Mouse (Mus musculus): Measurements from ENCODE around the gene Sgpl1. TPM values are rescaled to one million over a fixed set of nuclear protein-coding genes. Genes with fewer than 3 reads are reported as not detected.
"Not testable (repeated sequence)": the region's sequence is repeated elsewhere in the genome, so short reads cannot be mapped to it uniquely, and the experiment has no call there.

Sgpl1 gene
- polyA plus RNA-seq, 2 experiments from 2014 or later: 23.5 to 24.3 TPM

DNA sequence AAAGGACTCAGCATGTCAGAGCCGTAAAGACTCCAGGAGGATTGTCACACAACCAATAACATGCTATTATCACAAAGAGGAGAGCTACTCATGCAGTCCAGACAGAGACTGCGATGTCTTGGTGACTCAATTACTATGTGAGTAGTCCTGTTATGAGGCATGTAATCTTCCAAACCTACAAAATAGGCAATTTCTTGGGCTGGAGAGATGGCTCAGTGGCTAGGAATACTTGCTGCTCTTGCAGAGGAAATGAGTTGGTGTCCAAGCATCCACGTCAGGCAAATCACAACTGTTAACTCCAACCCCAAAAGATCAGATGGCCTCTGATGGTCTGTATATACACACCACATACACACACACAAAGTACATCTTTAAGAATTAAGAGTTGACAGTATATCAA is 8.1 kb upstream of the Sgpl1 start:
- no peak for ATAC-seq

GRCm38 (mm10) chr10:61152131-61152530 is 4.6 kb upstream of the Sgpl1 start:
- ATAC-seq: no peak

DNA sequence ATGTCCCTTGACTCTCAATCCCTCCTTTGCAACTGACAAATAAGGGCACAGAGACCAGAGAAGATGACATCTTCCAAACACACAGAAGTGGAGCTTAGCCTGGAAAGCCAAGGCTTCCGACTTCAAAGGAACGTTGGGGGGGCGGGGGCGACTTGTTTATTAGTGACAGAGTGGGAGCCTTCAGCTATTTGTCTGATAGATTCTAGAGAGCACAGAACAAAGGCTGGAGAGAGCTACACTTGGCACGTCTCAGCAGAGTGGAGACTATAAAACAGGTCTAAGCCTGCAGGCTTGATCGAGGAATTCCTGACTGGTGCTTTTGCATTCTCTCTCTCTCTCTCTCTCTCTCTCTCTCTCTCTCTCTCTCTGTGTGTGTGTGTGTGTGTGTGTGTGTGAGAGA is 3.1 kb upstream of the Sgpl1 start:
- ATAC-seq: no peak

- no peak for ATAC-seq
These were observed 2.0 kb upstream of the Sgpl1 start for GRCm38 (mm10) chr10:61149476-61149875.

DNA sequence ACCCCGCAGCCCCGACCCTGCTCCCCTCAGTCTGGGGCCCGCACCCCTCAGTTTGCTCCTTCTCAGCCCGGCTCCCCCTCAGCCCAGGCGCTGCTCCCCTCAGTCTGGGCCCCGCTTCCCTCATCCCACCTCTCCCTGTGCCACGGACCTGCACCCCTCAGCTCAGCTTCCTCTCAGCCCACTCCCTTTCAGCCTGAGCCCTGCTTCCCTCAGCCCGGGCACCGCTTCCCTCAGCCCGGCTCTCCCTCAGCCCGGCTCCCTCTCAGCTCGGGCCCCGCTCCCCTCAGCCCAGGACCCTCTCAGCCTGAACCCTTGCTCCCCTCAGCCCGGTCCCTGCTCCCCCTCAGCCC is 721 bp downstream of the Sgpl1 start:
- ATAC-seq: no peak

- ATAC-seq: peak; percentile 42
These were observed 1.2 kb downstream of the Sgpl1 start for GRCm38 (mm10) chr10:61146119-61146806.

DNA sequence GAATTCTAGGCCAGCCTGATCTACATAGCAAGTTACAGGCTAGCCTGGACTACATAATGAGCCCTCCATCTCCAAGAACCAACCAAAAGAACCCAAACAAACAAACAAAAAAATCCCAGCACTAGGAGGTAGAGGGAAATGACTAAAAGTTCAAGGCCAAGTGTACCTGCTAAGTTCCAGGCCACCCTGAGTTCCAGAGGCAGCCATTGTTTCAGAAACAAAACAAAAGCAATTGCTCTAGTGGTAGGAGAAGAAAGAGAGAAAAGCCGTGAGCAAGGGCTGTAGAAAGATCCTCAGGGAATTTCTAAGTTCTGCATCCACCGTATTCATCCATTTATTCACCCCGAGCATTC is 1.8 kb downstream of the Sgpl1 start:
- ATAC-seq: no peak

DNA sequence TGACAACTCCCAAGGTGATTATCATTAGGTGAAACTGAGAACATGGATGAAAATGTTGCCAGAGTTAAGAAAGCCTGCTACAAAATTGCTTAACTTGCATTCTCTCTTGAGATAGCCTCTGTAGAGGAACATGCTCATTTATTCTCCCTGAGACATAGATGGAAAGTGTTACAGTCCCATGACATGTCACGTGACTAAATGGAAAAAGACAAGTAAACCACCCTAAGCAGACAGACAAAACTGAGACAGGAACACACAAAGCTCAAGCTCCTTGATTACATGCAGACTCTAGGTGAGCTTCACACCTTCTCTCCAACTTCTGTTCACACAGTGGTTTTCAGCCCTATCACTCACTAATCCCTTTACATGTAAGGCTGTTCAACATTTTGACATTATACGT is 4.2 kb downstream of the Sgpl1 start:
- no peak for ATAC-seq

- ATAC-seq: no peak
These were observed 9.9 kb downstream of the Sgpl1 start for GRCm38 (mm10) chr10:61137567-61137966.

DNA sequence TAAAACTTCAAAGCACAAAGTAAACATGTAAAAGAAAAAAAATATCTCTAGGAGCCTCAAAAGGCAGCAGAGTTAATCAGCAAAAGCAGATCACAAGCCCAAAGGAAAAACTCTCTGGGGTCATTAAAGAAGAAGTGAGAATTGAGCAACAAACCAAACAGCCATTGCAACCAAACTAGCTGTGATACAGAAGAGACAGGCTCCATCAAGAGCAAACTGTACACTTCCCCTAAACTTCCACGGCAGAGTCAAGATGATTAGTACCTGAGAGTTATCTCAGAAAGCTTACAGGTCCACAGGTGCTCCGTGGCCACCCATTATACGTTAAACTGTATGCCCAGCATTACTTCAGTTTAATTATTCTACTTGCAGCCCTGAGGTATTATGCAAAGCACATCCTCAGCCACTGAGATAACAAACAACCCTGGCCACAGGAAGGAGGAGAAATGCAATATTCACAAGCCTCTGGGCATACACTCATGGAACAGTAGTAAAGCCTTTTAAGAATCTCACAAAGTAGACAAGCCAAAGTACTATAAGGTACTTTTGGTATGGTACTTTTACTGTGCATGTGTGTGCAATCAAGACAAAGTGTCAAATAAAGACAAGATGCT is 12.2 kb downstream of the Sgpl1 start:
- no peak for ATAC-seq

GRCm38 (mm10) chr10:61134041-61134440 is 13.5 kb downstream of the Sgpl1 start:
- ATAC-seq: no peak

DNA sequence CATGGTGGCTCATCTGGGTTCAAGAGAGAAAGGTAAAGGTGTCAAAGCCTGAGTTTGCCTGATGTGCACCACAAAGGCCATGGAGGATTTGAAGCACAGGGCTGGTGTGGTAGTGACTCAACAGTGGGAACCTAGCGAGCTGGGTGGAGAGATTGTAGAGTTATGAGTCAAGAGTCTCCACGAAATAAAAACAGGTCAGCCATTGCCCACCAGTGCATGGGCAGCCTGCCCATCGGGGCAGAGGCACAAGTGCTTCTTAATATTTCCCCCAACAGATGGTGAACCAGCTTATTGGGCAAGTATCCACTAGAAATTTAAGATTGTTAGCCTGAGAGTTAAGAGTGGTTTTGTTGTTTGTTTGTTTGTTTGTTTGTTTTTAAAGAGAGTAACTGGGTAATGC is 16.5 kb downstream of the Sgpl1 start:
- no peak for ATAC-seq

- ATAC-seq: no peak
These were observed 18.7 kb downstream of the Sgpl1 start for GRCm38 (mm10) chr10:61128701-61129365.

- no peak for ATAC-seq
These were observed 23.0 kb downstream of the Sgpl1 start for GRCm38 (mm10) chr10:61124462-61124861.

GRCm38 (mm10) chr10:61123276-61123913 is 24.1 kb downstream of the Sgpl1 start:
- ATAC-seq: no peak

DNA sequence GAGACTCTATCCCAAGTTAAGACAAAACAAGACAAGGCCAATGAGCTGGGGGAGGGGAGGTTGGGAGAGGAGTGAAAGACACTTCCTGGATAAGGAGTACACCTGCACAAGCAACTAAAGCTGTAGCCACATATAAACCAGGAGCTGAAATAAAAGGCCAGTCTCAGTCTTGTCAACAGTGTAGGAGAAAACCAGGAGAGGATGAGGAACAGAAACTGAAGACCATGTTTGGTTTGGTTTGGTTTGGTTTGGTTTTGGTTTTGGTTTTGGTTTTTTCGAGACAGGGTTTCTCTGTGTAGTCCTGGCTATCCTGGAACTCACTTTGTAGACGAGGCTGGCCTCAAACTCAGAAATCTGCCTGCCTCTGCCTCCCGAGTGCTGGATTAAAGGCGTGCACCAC is 25.8 kb downstream of the Sgpl1 start:
- ATAC-seq: not testable (repeated sequence)

DNA sequence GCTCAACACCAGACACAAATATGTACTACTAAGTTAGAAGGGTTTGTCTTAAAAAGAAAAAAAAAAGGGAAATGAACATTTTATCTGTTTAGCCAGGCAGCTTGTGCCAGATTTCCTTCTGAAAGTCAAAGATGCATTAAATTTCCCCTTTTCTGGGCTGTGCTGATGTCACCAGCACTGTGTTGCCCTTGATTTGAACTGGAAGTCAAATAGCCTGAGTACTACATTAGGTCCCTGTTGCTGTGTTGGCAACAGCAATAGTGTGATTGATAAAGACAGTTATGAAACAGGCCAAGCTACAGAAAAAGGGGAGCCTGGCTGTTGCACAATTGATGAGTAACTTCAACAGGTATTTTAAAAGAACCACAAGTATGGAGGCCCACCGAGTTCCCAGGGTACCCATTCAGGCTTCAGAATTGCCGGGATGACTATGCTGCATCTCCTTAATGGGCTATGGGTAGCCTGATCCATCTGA is 33.2 kb downstream of the Sgpl1 start:
- no peak for ATAC-seq

DNA sequence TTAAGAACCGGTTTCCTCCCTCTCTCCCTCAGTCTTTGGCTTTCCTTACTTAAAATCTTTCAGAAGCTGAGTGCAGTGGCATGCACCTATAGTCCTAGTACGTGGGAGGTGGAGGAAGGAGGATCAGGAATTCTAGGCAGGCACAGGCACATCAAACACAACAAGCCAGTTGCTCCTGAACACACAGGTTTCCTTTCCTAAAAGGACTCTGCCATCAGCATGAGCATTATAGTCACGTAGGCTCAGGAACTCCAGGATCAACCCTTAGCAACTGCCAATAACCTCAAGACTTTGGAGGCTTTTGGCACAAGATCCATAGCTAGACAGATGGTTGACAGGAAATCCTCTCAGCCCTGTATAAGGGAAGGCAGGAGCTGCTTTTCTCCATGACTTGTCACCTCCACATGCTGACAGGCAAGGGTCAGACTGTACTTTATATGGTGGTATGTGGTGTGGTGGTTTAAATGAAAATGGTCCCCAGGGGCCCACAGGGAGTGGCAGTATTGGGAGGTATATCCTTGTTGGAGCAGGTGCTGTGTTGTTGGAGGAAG is 43.9 kb downstream of the Sgpl1 start:
- no peak for ATAC-seq

GRCm38 (mm10) chr10:61091866-61092265 is 55.6 kb downstream of the Sgpl1 start:
- no peak for ATAC-seq

- ATAC-seq: no peak
These were observed 58.0 kb downstream of the Sgpl1 start, which contains the start of gene Pcbd1 for GRCm38 (mm10) chr10:61089170-61090142. TSS of gene Pcbd1 (plus strand) at chr10:61089331.

GRCm38 (mm10) chr10:61088468-61088867 is 59.0 kb downstream of the Sgpl1 start:
- ATAC-seq: no peak

DNA sequence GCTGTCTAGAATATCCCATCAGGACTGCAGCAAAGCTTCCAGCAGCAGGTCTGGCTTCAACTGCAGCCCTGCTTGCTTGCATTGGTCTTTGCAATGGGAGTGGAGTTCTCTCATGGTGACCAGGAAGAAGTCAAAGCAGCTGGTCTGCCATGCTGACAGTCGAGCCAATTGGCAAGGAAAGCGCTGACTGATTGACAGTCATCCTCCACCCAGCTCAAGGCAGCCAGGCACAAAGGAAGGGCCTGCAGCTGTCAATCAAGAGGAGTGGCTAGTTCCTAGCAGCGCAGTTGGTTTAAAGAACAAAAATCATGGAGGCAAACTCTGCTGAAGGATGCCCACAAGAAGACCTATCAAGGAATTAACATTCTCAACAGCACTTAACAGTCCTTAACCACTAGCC is 61.0 kb downstream of the Sgpl1 start:
- ATAC-seq: no peak

Measured in activated CD4-positive, CD25-positive, alpha-beta regulatory T cell, adult 4 months (primary cell).